In the genomic region with DNA sequence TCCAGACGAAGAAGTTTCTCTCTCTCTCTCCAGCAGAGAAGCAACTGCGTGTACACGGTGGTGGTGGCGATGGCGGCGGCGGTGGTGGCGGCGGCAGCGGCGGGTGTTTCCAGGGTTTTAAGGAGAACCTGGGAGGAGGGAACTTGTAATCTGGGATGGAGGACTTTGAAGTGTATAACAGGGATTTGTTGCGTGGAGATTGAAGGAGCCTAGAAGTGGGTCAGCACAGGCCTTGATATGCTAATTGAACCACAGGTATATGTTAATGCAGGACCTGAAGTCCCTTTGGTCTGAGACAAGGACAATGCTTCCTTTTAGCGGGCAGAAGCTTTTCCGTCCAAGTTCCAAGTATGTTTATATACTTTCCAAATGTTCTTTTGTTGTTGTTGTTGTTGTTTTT, we compare ENCODE assay signal across 25 mouse cellular contexts. TPM values are rescaled to one million over a fixed set of nuclear protein-coding genes. Genes with fewer than 3 reads are reported as not detected.
DNase-seq lines count a peak whose midpoint lies in the region; ATAC-seq and TF ChIP-seq lines count a peak whose summit lies in the region.
"Had no signal": no experiment of that assay in that cellular context is flagged by ENCODE, and none has a peak within 500 bp of the region (broad histone marks: within the 10 kb centered on the region; RNA-seq: fewer than 3 reads in every experiment).

No protein-coding gene starts in this region.

- 0 out of 2 replicates have a peak overlapping the region, but pooled peaks have one; percentile 45 for H3K27ac ChIP-seq in kidney, adult 2 months (ENCODE audit: insufficient read depth, low read depth, low read length)
- H3K27ac ChIP-seq in lung, embryonic 16.5 days (ENCODE audit: low read length) = 0 out of 2 replicates have a peak overlapping the region, but pooled peaks have one; percentile 3
- no peak overlapping the region for H3K27ac ChIP-seq in neural tube, embryonic 15.5 days (replicated peaks)
- H3K27ac ChIP-seq: liver, embryonic 14.5 days; midbrain, embryonic 12.5 days had no signal

- no peak overlapping the region for H3K4me2 ChIP-seq in lung, embryonic 16.5 days (ENCODE audit: low read depth, low read length)
- no peak overlapping the region for H3K4me2 ChIP-seq in neural tube, embryonic 15.5 days
- H3K4me2 ChIP-seq: lung, embryonic 14.5 days; midbrain, embryonic 12.5 days had no signal

- no peaks in the 10 kb centered on the region for H3K27me3 ChIP-seq in kidney, adult 2 months (replicated peaks; ENCODE audit: control insufficient read depth, insufficient read depth, low read length)
- no peaks in the 10 kb centered on the region for H3K27me3 ChIP-seq in lung, embryonic 16.5 days (ENCODE audit: control insufficient read depth, insufficient read depth, low read depth, low read length)
- H3K27me3 ChIP-seq in neural tube, embryonic 15.5 days (replicated peaks) = 0 out of 2 replicates have a peak, but pooled peaks cover 4% of the 10 kb centered on the region
- H3K27me3 ChIP-seq: Patski had no signal

- no peak overlapping the region for H3K4me3 ChIP-seq in kidney, adult 2 months (ENCODE audit: insufficient read depth, low read depth, low read length)
- no peak overlapping the region for H3K4me3 ChIP-seq in lung, embryonic 16.5 days (ENCODE audit: low read length)
- no peak overlapping the region for H3K4me3 ChIP-seq in lung, adult 2 months (replicated peaks; ENCODE audit: extremely low read depth, low read depth, low read length)
- H3K4me3 ChIP-seq in neural tube, embryonic 15.5 days (replicated peaks) = no peak overlapping the region
- H3K4me3 ChIP-seq: erythroblast, embryonic 14.5 days; midbrain, embryonic 12.5 days had no signal

- no peak overlapping the region for H3K9ac ChIP-seq in lung, embryonic 16.5 days (ENCODE audit: low read length)
- H3K9ac ChIP-seq in neural tube, embryonic 15.5 days (replicated peaks) = no peak overlapping the region
- H3K9ac ChIP-seq: liver, embryonic 14.5 days; lung, embryonic 14.5 days; midbrain, embryonic 12.5 days had no signal

- H3K4me1 ChIP-seq in kidney, adult 2 months (ENCODE audit: control insufficient read depth, insufficient read depth, low read length) = peaks cover 33% of the 10 kb centered on the region
- H3K4me1 ChIP-seq in lung, embryonic 16.5 days (replicated peaks; ENCODE audit: control insufficient read depth, insufficient read depth, low read length) = peaks cover 26% of the 10 kb centered on the region
- H3K4me1 ChIP-seq in lung, adult 2 months (ENCODE audit: control insufficient read depth, insufficient read depth, low read length) = no peaks in the 10 kb centered on the region; the same call in 1 of the 2 replicates
- H3K4me1 ChIP-seq in neural tube, embryonic 15.5 days = peaks cover 29% of the 10 kb centered on the region

- no peak for TF ChIP-seq POLR2A in kidney, adult 2 months (IDR thresholded peaks at IDR 0.05; ENCODE audit: low read depth, low read length)
- TF ChIP-seq POLR2A in lung, adult 2 months (IDR thresholded peaks at IDR 0.05; ENCODE audit: borderline replicate concordance, extremely low read depth, low read depth, low read length) = no peak

- no peak for DNase-seq in kidney, adult 2 months
- no peak for DNase-seq in kidney, adult 9 months
- no peak for DNase-seq in lung, adult 2 months
- DNase-seq in ES-CJ7 (ENCODE audit: low read depth, low spot score) = peak; percentile 80
- DNase-seq in embryo, embryonic 10.5 days (ENCODE audit: low spot score) = no peak
- DNase-seq: adrenal gland, postnatal 25 days; cerebellum, adult 18-20 months; cerebellum, postnatal 10 days; gastrocnemius, postnatal 10 days; heart, postnatal 14 days; layer of hippocampus, postnatal 36 days; left cerebral cortex, postnatal 4 days; lung, embryonic 14.5 days; right cerebral cortex, adult 18-20 months; spleen, adult 18-20 months; thymus, adult 18-20 months; thymus, postnatal 25 days had no signal

- WGBS in kidney, adult 2 months = 79% methylated on average over 14 of the region's 14 CpGs
- 53% methylated on average over 14 of the region's 14 CpGs for WGBS in lung, embryonic 16.5 days
- WGBS in lung, adult 2 months = 70% methylated on average over 14 of the region's 14 CpGs
- 49% methylated on average over 14 of the region's 14 CpGs for WGBS in neural tube, embryonic 15.5 days

- H3K9me3 ChIP-seq in lung, embryonic 16.5 days (ENCODE audit: control insufficient read depth, low read length) = no peaks in the 10 kb centered on the region
- no peaks in the 10 kb centered on the region for H3K9me3 ChIP-seq in neural tube, embryonic 15.5 days (replicated peaks)
- H3K9me3 ChIP-seq: midbrain, embryonic 12.5 days had no signal

- no peak for ATAC-seq in lung, embryonic 16.5 days (ENCODE audit: low read depth)
- ATAC-seq in neural tube, embryonic 15.5 days (ENCODE audit: low FRiP score) = no peak
- ATAC-seq: CD4-positive, CD25-positive, alpha-beta regulatory T cell, adult 4 months; hindbrain, embryonic 16.5 days; Patski had no signal

- no peak for TF ChIP-seq CTCF in kidney, adult 2 months (conservative IDR thresholded peaks at IDR 0.05; ENCODE audit: insufficient read depth, insufficient read length, low read depth, low read length)
- TF ChIP-seq CTCF in lung, adult 2 months (IDR thresholded peaks at IDR 0.05; ENCODE audit: insufficient read depth, low read length) = no peak

- no peaks in the 10 kb centered on the region for H3K36me3 ChIP-seq in kidney, adult 2 months (ENCODE audit: control insufficient read depth, insufficient read depth, low read length)
- H3K36me3 ChIP-seq in lung, embryonic 16.5 days (ENCODE audit: control insufficient read depth, insufficient read depth, low read length) = no peaks in the 10 kb centered on the region
- H3K36me3 ChIP-seq in neural tube, embryonic 15.5 days = no peaks in the 10 kb centered on the region
- H3K36me3 ChIP-seq: midbrain, embryonic 12.5 days had no signal

RNA-seq across cellular contexts. Expression of gene Adnp, which starts 50.6 kb away (rescaled TPM):
- 14.9 and 15.8 TPM in 2 replicates for polyA plus RNA-seq in kidney, adult 2 months (2012; rRNA removed)
- polyA plus RNA-seq in lung, embryonic 16.5 days (2015; fragmentation: Nextera tagmentation; extraction: Ambion mirVana) = 1.3 and 1.8 TPM in 2 replicates
- 16.2 and 18.3 TPM in 2 replicates for polyA plus RNA-seq in lung, adult 2 months (2012; rRNA removed)
- 3.4 and 7.9 TPM in 2 replicates for polyA plus RNA-seq in neural tube, embryonic 15.5 days (2015; fragmentation: Nextera tagmentation; extraction: Ambion mirVana)
